Mouse (Mus musculus) heart, embryonic 13.5 days (tissue): ENCODE results near the gene Pip5k1a. TPM values are rescaled to one million over a fixed set of nuclear protein-coding genes. Genes with fewer than 3 reads are reported as not detected.
"Not testable (repeated sequence)": the region's sequence is repeated elsewhere in the genome, so short reads cannot be mapped to it uniquely, and the experiment has no call there.

Experiments
- ATAC-seq: fragments of 200-750 bp; cut with Nextera tagmentation; 2 replicates; pipeline ENCODE4 v1.8.0; 2017; ENCODE audit warnings: moderate TSS enrichment; ENCODE audit not compliant: insufficient number of reproducible peaks, low FRiP score, low TSS enrichment; ENCODE audit errors: extremely low read depth
- H3K27ac ChIP-seq: fragments of 300-500 bp; sonication (generic); replicated peaks from 2 replicates; pipeline ENCODE4 v1.5.1; 2015; ENCODE audit warnings: moderate library complexity, mild to moderate bottlenecking, inconsistent platforms
- H3K27me3 ChIP-seq: fragments of 300-500 bp; sonication (generic); replicated peaks from 2 replicates; pipeline ENCODE4 v1.6.1; 2015; ENCODE audit warnings: mild to moderate bottlenecking, inconsistent platforms
- H3K36me3 ChIP-seq: fragments of 300-500 bp; sonication (generic); 2 replicates; pipeline ENCODE4 v1.6.1; 2015; ENCODE audit warnings: mild to moderate bottlenecking, inconsistent platforms
- H3K4me1 ChIP-seq: fragments of 300-500 bp; sonication (generic); 2 replicates; pipeline ENCODE4 v1.6.1; 2015; ENCODE audit warnings: inconsistent platforms
- H3K4me2 ChIP-seq: fragments of 300-500 bp; sonication (generic); 2 replicates; pipeline ENCODE4 v1.6.1; 2015; ENCODE audit warnings: inconsistent platforms, mild to moderate bottlenecking, moderate library complexity
- H3K4me3 ChIP-seq: fragments of 300-500 bp; sonication (generic); 2 replicates; pipeline ENCODE4 v1.5.1; 2015; ENCODE audit warnings: moderate library complexity, mild to moderate bottlenecking, inconsistent platforms
- H3K9ac ChIP-seq: fragments of 300-500 bp; sonication (generic); 2 replicates; pipeline ENCODE4 v1.6.1; 2015; ENCODE audit warnings: inconsistent platforms, mild to moderate bottlenecking, moderate library complexity
- H3K9me3 ChIP-seq: fragments of 300-500 bp; sonication (generic); 2 replicates; pipeline ENCODE4 v1.6.1; 2016; ENCODE audit warnings: inconsistent platforms
- WGBS: fragments of 180-500 bp; shearing (Covaris S2); methylation state at CpG from one replicate; pipeline ENCODE4 v1.1.7; 2015; ENCODE audit warnings: mixed read lengths; 5-methylcytosine and 5-hydroxymethylcytosine counted together
- polyA plus RNA-seq: library from polyadenylated mRNA; unstranded; fragments of >200 nt; fragmentation: Nextera tagmentation; extraction: Ambion mirVana; gene quantifications from 2 replicates; pipeline ENCODE4 v1.2.1, GENCODE M21; 2015

The Pip5k1a gene
- polyA plus RNA-seq, 1 experiment from 2014 or later, result 16.4 TPM

DNA sequence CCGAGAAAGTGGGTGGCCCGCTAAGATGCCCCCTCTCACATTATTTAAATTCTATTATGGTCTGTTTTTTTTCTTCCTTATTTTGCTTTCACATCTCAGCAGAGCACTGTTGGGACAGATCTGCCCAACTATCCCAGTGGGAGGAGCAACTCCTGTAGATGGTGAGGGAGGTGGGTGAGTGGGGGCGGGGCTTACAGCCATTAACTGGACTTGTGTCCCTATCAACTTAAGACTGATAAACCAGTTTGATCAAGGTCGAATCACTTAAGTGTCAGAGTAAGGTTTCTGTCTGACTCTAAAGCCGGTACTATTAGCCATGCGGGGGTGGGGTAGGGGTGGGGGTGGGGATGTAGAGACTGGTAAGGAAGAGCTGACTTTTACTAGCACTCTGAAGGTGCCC lies 28.3 kb upstream of the Pip5k1a start:
- Histone ChIP-seq H3K4me1 (peaks cover 22% of the 10 kb centered on the region), H3K4me3 (peak overlapping the region; percentile 49), H3K27me3 (no peaks in the 10 kb centered on the region), H3K36me3 (peaks cover 35% of the 10 kb centered on the region), H3K9ac (peak overlapping the region; percentile 68), H3K4me2 (peak overlapping the region; percentile 71), H3K9me3 (no peaks in the 10 kb centered on the region), H3K27ac (no peak overlapping the region)
- WGBS, result 12% methylated on average over 6 of the region's 6 CpGs
- ATAC-seq, result no peak

DNA sequence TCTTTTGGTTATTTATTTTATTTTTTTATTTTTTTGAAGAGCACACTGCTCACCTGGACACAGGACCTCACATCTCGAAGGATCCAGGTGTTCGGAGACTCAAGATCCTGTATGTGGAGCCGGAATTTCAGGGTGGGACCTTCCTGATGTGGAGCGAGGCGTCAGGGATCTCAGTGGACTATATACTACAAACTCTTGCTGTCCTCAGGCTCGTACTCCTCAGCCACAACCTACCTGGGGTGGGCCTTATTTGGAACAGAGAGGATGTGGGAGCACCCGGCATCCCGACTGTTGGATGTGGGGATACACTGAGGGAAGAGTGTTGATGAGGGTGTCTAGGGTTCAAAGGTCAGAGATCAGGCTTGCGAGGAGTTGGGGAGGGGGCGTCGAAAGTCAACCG lies 27.4 kb upstream of the Pip5k1a start:
- H3K27me3 ChIP-seq, H3K27ac ChIP-seq, H3K4me2 ChIP-seq, H3K9ac ChIP-seq, H3K9me3 ChIP-seq, ATAC-seq: not testable (repeated sequence)
- no CpG with 5 or more reads among the region's 12 CpGs for WGBS
- Histone ChIP-seq H3K4me3 (peak overlapping the region; percentile 73), H3K36me3 (peaks cover 37% of the 10 kb centered on the region), H3K4me1 (peaks cover 22% of the 10 kb centered on the region)

DNA sequence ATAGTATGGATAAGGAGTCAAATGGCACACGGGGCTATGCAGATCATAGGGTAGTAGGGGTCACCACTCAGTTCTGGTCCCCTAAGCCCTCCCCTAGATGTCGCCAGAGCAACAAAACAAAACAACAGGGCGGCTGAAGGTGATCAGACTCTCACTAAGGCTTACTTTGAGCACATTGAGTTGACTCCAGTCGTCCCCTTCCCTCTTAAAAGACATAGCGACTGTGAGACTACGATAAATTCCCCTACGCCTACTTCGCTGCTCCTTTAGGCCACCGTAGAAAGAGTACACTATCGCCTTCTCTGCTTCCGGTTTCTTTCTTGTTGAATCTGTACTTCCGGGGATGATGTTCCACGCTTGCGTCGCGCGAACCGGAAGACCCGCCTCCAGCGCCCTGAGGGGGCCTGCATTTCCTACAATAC lies 27.0 kb upstream of the Pip5k1a start, which contains the start of the genes Scnm1 and Lysmd1:
Scnm1 (minus strand) TSS at position 332 of the 422 bp plus-strand sequence.
Lysmd1 (plus strand) TSS at position 409 of the 422 bp plus-strand sequence.
- peak within 1 kb of the TSS; percentile 79 for H3K27ac ChIP-seq
- ATAC-seq, result peak; percentile 70; the same call in 1 of the 2 replicates
- H3K4me1 ChIP-seq, result peaks cover 22% of the 10 kb centered on the region
- H3K36me3 ChIP-seq, result peaks cover 40% of the 10 kb centered on the region
- peak within 1 kb of the TSS; percentile 73 for H3K4me3 ChIP-seq
- H3K9me3 ChIP-seq, result no peaks in the 10 kb centered on the region
- 0% methylated on average over 20 of the region's 20 CpGs for WGBS
- H3K27me3 ChIP-seq, result no peaks in the 10 kb centered on the region
- H3K9ac ChIP-seq, result peak within 1 kb of the TSS; percentile 90
- H3K4me2 ChIP-seq, result peak within 1 kb of the TSS; percentile 87

DNA sequence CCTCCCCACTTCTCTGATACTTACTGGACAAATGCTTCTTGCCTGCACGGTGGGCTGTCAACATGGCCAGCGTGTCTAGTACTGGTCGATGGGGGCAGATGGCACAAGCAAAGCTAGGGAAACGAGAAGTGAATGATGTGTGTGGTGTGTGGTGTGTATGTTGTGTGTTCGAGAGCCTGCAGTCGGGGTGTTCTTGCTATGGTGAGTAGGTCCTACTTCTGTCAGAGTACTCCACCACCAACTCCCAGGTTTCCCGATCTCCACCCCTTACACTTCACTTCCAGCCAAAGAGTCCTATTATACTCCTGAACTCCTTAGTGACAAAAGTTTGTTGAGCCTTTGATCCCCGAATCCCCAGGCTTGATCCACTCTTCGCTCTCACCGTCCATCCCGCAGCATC lies 26.4 kb upstream of the Pip5k1a start:
- H3K4me2 ChIP-seq, result peak overlapping the region; percentile 87
- H3K27ac ChIP-seq, result peak overlapping the region; percentile 79
- no peak for ATAC-seq
- H3K36me3 ChIP-seq, result peaks cover 40% of the 10 kb centered on the region
- H3K4me3 ChIP-seq, result peak overlapping the region; percentile 73
- no peaks in the 10 kb centered on the region for H3K27me3 ChIP-seq
- H3K9ac ChIP-seq, result peak overlapping the region; percentile 90
- no peaks in the 10 kb centered on the region for H3K9me3 ChIP-seq
- peaks cover 22% of the 10 kb centered on the region for H3K4me1 ChIP-seq
- 53% methylated on average over 11 of the region's 11 CpGs for WGBS

DNA sequence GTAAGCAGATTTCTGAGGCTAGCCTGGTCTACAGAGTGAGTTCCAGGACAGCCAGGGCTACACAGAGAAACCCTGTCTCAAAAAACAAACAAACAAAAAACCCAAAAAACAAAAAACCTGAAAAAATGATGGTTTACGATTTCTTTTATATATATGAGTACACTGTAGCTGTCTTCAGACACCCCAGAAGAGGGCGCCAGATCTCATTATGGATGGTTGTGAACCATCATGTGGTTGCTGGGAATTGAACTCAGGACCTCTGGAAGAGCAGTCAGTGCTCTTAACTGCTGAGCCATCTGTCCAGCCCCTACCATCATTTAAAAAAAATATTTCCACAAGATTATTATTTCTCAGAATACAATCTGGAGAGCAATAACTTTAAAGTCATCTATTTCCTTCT lies 25.7 kb upstream of the Pip5k1a start:
- not testable (repeated sequence) for H3K27ac ChIP-seq, H3K9me3 ChIP-seq, H3K4me2 ChIP-seq, ATAC-seq, H3K9ac ChIP-seq, H3K27me3 ChIP-seq
- H3K4me1 ChIP-seq, result peaks cover 22% of the 10 kb centered on the region
- peaks cover 36% of the 10 kb centered on the region for H3K36me3 ChIP-seq
- 77% methylated on average over 2 of the region's 2 CpGs for WGBS
- H3K4me3 ChIP-seq, result peak overlapping the region; percentile 73; the same call in 1 of the 2 replicates

DNA sequence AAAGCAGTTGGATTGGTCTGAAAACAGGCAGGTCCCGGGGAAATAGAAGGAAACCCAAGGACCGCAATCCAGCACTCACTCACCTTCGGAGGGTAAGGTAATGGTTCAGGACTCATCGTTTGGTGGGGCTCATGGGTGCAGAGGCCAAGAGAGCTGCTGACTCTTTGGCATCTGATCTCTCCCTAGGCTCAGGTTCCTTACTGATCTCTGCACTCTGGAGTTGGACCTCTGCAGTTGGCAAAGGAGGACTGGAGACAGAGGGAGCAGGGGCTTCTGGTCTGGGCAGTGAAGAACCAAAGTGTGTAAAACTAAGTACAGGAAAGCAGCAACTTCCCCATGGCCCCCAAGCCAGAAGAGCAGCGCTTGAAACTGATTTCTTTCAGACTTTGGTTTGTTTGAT lies 23.4 kb upstream of the Pip5k1a start:
- WGBS, result 78% methylated on average over 5 of the region's 5 CpGs
- H3K36me3 ChIP-seq, result peaks cover 36% of the 10 kb centered on the region
- no peak overlapping the region for H3K9ac ChIP-seq

DNA sequence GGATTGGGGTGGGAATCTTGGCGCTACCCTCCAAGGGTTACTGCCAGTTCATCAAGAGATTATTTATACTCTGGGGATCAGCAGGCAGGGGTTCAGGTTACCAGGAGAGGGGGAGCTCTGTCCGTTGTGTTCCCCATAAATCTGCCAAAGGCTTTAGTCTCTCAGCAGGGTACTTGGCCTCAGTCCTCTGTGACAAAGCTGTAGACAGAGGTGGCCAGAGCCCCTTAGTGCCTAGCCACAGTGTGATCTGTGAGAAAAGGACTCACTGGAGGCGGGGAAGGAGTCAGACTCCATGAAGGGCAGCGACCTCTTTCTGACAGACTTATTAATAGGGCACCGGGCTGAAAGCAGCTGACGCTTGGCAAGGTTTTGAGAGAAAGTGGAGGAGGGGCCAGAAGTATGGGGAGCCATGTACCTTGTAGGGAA lies 22.5 kb upstream of the Pip5k1a start:
- ATAC-seq, result no peak
- no peak overlapping the region for H3K4me3 ChIP-seq
- 47% methylated on average over 6 of the region's 6 CpGs for WGBS

More for the DNA sequence above, 23.4 kb upstream of the Pip5k1a start:
- no peaks in the 10 kb centered on the region for H3K27me3 ChIP-seq
- H3K9me3 ChIP-seq, result no peaks in the 10 kb centered on the region
- peaks cover 18% of the 10 kb centered on the region for H3K4me1 ChIP-seq
- H3K4me3 ChIP-seq, result no peak overlapping the region
- no peak for ATAC-seq
- no peak overlapping the region for H3K27ac ChIP-seq
- no peak overlapping the region for H3K4me2 ChIP-seq

DNA sequence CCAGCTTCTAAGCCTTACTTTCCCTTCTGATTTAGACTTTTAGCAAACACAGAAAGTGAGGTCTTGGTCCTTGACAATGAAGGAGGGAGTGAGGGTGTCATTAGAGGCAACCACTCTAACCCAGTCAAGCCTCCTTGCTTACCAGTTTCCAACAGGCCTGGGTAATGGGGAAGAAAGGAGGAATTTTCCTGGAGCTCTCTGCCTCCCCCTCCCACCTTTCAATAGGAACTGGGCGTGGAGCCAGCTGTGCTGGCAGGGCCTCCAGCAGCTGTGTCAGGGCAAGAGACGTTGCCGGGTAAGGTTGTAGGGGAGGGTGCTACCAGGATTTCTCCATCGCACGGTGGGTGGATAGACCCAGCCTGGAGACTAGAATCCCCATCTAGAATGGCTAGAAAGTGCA lies 18.2 kb upstream of the Pip5k1a start:
- Histone ChIP-seq H3K4me3 (no peak overlapping the region), H3K27ac (peak overlapping the region; percentile 67), H3K27me3 (no peaks in the 10 kb centered on the region), H3K9me3 (no peaks in the 10 kb centered on the region), H3K9ac (0 out of 2 replicates have a peak overlapping the region, but pooled peaks have one; percentile 33), H3K4me2 (peak overlapping the region; percentile 34), H3K4me1 (peaks cover 19% of the 10 kb centered on the region), H3K36me3 (peaks cover 45% of the 10 kb centered on the region)
- 11% methylated on average over 5 of the region's 5 CpGs for WGBS
- ATAC-seq, result no peak

More for the DNA sequence above, 22.5 kb upstream of the Pip5k1a start:
- no peaks in the 10 kb centered on the region for H3K9me3 ChIP-seq
- H3K4me2 ChIP-seq, result no peak overlapping the region
- H3K4me1 ChIP-seq, result peaks cover 23% of the 10 kb centered on the region
- H3K9ac ChIP-seq, result no peak overlapping the region
- H3K27ac ChIP-seq, result no peak overlapping the region
- H3K27me3 ChIP-seq, result no peaks in the 10 kb centered on the region
- peaks cover 36% of the 10 kb centered on the region for H3K36me3 ChIP-seq

DNA sequence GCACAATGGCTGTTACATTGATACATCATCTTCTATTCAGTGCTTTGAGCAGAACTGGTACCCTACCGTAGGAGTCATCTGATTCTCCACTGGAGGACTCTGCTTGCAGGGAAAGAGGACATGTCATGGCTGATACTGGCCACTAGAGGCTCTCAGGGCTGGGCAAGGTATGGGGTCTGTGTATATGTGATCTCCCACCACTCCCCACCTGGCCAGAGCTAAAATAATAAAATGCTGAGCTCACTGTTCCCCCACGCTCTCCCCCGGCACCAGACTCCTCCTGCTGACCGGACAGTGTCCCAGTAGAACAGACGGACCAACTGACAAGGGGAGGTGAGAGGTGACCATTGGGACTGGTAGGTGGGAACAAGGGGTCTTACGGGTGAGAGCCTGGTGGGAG lies 17.5 kb upstream of the Pip5k1a start, which contains the start of gene Tmod4:
Tmod4 (plus strand) TSS at position 231 of the 400 bp plus-strand sequence.
- H3K27ac ChIP-seq, result peak within 1 kb of the TSS; percentile 67

DNA sequence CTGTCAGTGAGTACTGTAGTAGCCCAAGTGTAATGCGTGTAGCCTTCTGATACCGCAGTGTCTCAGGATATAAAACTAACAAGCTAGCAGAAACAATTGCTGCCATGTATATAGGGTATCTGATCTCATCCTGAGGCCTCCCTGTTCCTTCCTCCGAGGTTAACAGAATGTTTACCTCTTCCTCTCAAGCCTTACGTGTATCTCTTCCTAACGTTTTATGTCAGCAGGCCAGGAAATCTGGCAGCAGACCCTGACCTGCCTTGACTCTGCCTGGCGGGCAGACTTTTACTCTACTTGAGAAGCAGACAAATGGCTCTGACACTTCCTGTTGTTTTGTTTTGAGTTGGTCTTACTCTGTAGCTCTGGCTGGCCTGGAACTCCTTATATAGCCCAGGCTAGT lies 14.8 kb upstream of the Pip5k1a start:
- ATAC-seq, result peak; percentile 52; the same call in 1 of the 2 replicates

More for the DNA sequence above, 17.5 kb upstream of the Pip5k1a start, which contains the start of gene Tmod4:
- Histone ChIP-seq H3K4me2 (peak within 1 kb of the TSS; percentile 34), H3K27me3 (no peaks in the 10 kb centered on the region), H3K4me3 (no peak within 1 kb of the TSS), H3K9me3 (no peaks in the 10 kb centered on the region), H3K36me3 (peaks cover 45% of the 10 kb centered on the region), H3K9ac (0 out of 2 replicates have a peak within 1 kb of the TSS, but pooled peaks have one; percentile 33), H3K4me1 (peaks cover 19% of the 10 kb centered on the region)
- 54% methylated on average over 6 of the region's 6 CpGs for WGBS
- ATAC-seq, result no peak

DNA sequence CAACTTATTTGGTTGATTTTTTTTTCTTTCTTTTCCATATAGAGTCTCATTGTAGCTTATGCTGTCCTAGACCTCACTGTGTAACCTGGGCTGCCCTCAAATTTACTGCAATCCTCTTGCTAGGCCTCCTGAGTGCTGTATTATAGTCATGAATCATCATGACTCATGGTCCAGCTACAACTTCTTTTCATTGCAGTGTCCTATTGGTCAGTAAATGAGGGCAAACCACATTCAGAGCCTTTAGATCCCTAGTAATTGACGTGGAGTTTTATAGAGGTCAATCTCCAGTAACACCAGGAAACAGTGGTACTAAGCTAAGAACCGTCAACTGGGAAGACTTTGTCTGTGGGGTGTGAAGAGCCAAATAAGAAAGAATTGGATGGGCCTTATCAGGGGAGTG lies 11.0 kb upstream of the Pip5k1a start:
- Histone ChIP-seq H3K4me2 (no peak overlapping the region), H3K9me3 (no peaks in the 10 kb centered on the region), H3K4me3 (no peak overlapping the region), H3K9ac (no peak overlapping the region), H3K36me3 (peaks cover 85% of the 10 kb centered on the region), H3K27me3 (no peaks in the 10 kb centered on the region), H3K27ac (no peak overlapping the region), H3K4me1 (peaks cover 2% of the 10 kb centered on the region; the same call in 1 of the 2 replicates)
- ATAC-seq, result no peak
- 89% methylated on average over 2 of the region's 2 CpGs for WGBS

More for the DNA sequence above, 14.8 kb upstream of the Pip5k1a start:
- Histone ChIP-seq H3K36me3 (peaks cover 68% of the 10 kb centered on the region), H3K27ac (peak overlapping the region; percentile 80), H3K9me3 (no peaks in the 10 kb centered on the region), H3K4me2 (no peak overlapping the region), H3K4me1 (peaks cover 19% of the 10 kb centered on the region), H3K4me3 (no peak overlapping the region), H3K27me3 (no peaks in the 10 kb centered on the region), H3K9ac (no peak overlapping the region)
- 62% methylated on average over 6 of the region's 6 CpGs for WGBS

DNA sequence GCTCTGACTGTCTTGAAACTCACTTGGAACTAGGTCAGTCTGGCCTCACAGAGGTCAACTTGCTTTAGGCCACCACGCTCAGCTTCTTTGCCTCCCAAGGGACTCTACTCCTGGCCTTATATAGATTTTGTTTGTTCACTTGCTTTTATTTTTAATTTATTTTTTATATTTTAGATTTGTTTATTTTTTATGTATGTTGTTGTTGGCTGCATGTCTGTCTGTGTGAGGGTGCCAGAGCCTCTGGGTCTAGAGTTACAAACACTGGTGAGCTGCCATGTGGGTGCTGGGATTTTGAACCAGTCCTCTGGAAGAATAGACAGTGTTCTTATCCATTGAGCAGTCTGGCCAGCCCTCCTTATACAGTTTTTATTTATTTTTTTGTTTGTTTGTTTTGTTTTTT lies 6.0 kb upstream of the Pip5k1a start:
- Histone ChIP-seq H3K9me3 (no peaks in the 10 kb centered on the region), H3K36me3 (peaks cover 35% of the 10 kb centered on the region), H3K27me3 (no peaks in the 10 kb centered on the region), H3K9ac (no peak overlapping the region), H3K4me1 (peaks cover 24% of the 10 kb centered on the region), H3K4me3 (no peak overlapping the region), H3K4me2 (peak overlapping the region; percentile 68), H3K27ac (no peak overlapping the region)
- ATAC-seq, result no peak
- WGBS, result 97% methylated on average over 1 of the region's 1 CpGs
